Mouse (Mus musculus) midbrain, embryonic 16.5 days (tissue): ENCODE measurements around the gene Fam110a. TPM values are rescaled to one million over a fixed set of nuclear protein-coding genes. Genes with fewer than 3 reads are reported as not detected.

ENCODE experiments used
- ATAC-seq: fragments of 200-750 bp; cut with Nextera tagmentation; 2 replicates; pipeline ENCODE4 v1.8.0; 2017; ENCODE audit warnings: moderate TSS enrichment
- H3K27ac ChIP-seq: fragments of 300-500 bp; sonication (generic); 2 replicates; pipeline ENCODE4 v1.5.1; 2014; ENCODE audit warnings: mild to moderate bottlenecking, low read length, mixed read lengths
- H3K27me3 ChIP-seq: fragments of 300-500 bp; sonication (generic); 2 replicates; pipeline ENCODE4 v1.6.1; 2014; ENCODE audit warnings: low read depth, low read length, mixed read lengths; ENCODE audit not compliant: control insufficient read depth, insufficient read depth
- H3K36me3 ChIP-seq: fragments of 300-500 bp; sonication (generic); 2 replicates; pipeline ENCODE4 v1.6.1; 2014; ENCODE audit warnings: mild to moderate bottlenecking, low read length, moderate library complexity, mixed read lengths; ENCODE audit not compliant: control insufficient read depth, insufficient read depth
- H3K4me1 ChIP-seq: fragments of 300-500 bp; sonication (generic); 2 replicates; pipeline ENCODE4 v1.6.1; 2014; ENCODE audit warnings: mild to moderate bottlenecking, low read length, mixed read lengths; ENCODE audit not compliant: control insufficient read depth, insufficient read depth
- H3K4me2 ChIP-seq: fragments of 300-500 bp; sonication (generic); 2 replicates; pipeline ENCODE4 v1.6.1; 2014; ENCODE audit warnings: mild to moderate bottlenecking, low read length, mixed read lengths
- H3K4me3 ChIP-seq: fragments of 300-500 bp; sonication (generic); 2 replicates; pipeline ENCODE4 v1.5.1; 2014; ENCODE audit warnings: low read depth, mild to moderate bottlenecking, low read length, moderate library complexity, mixed read lengths
- H3K9ac ChIP-seq: fragments of 300-500 bp; sonication (generic); 2 replicates; pipeline ENCODE4 v1.6.1; 2014; ENCODE audit warnings: low read depth, low read length, mixed read lengths
- H3K9me3 ChIP-seq: fragments of 300-500 bp; sonication (generic); replicated peaks from 2 replicates; pipeline ENCODE4 v1.6.1; 2014; ENCODE audit warnings: mild to moderate bottlenecking, low read length, mixed read lengths; ENCODE audit not compliant: control insufficient read depth, poor library complexity, severe bottlenecking
- WGBS: fragments of 180-500 bp; shearing (Covaris S2); extraction: QIAGEN DNeasy Blood & Tissue Kit; methylation state at CpG from one replicate; pipeline ENCODE4 v1.1.7; 2014; 5-methylcytosine and 5-hydroxymethylcytosine counted together
- polyA plus RNA-seq: library from polyadenylated mRNA; unstranded; fragments of >200 nt; fragmentation: Nextera tagmentation; extraction: Ambion mirVana; gene quantifications from 2 replicates; pipeline ENCODE4 v1.2.1, GENCODE M21; 2015

Fam110a gene
- polyA plus RNA-seq, 1 experiment from 2014 or later, result 57.5 TPM

GRCm38 (mm10) chr2:151977689-151978440, 2.2 kb downstream of the Fam110a start:
- no peak for ATAC-seq
- WGBS, result 83% methylated on average over 4 of the region's 4 CpGs
- Histone ChIP-seq H3K9ac (no peak overlapping the region), H3K27ac (no peak overlapping the region), H3K36me3 (no peaks in the 10 kb centered on the region), H3K4me1 (peaks cover 23% of the 10 kb centered on the region), H3K4me3 (no peak overlapping the region), H3K9me3 (no peaks in the 10 kb centered on the region), H3K27me3 (no peaks in the 10 kb centered on the region), H3K4me2 (no peak overlapping the region)

GRCm38 (mm10) chr2:151976067-151976466, 4.0 kb downstream of the Fam110a start:
- ATAC-seq, result no peak
- no peaks in the 10 kb centered on the region for H3K36me3 ChIP-seq

GRCm38 (mm10) chr2:151975295-151975694, 4.7 kb downstream of the Fam110a start:
- H3K4me1 ChIP-seq, result peaks cover 33% of the 10 kb centered on the region
- H3K27me3 ChIP-seq, result no peaks in the 10 kb centered on the region

More at GRCm38 (mm10) chr2:151976067-151976466, 4.0 kb downstream of the Fam110a start:
- Histone ChIP-seq H3K4me1 (peaks cover 32% of the 10 kb centered on the region), H3K4me2 (no peak overlapping the region), H3K9me3 (no peaks in the 10 kb centered on the region), H3K27me3 (no peaks in the 10 kb centered on the region), H3K27ac (no peak overlapping the region), H3K4me3 (no peak overlapping the region), H3K9ac (no peak overlapping the region)
- 96% methylated on average over 3 of the region's 3 CpGs for WGBS

GRCm38 (mm10) chr2:151973595-151974562, 6.1 kb downstream of the Fam110a start:
- 5% methylated on average over 36 of the region's 36 CpGs for WGBS
- Histone ChIP-seq H3K9ac (peak overlapping the region; percentile 51), H3K4me3 (peak overlapping the region; percentile 33), H3K27ac (peak overlapping the region; percentile 5; the same call in 1 of the 2 replicates), H3K4me2 (peak overlapping the region; percentile 62), H3K27me3 (no peaks in the 10 kb centered on the region), H3K36me3 (no peaks in the 10 kb centered on the region), H3K9me3 (no peaks in the 10 kb centered on the region), H3K4me1 (peaks cover 38% of the 10 kb centered on the region)
- no peak for ATAC-seq

More at GRCm38 (mm10) chr2:151975295-151975694, 4.7 kb downstream of the Fam110a start:
- Histone ChIP-seq H3K4me3 (no peak overlapping the region), H3K27ac (no peak overlapping the region), H3K9ac (no peak overlapping the region), H3K36me3 (no peaks in the 10 kb centered on the region), H3K9me3 (no peaks in the 10 kb centered on the region), H3K4me2 (no peak overlapping the region)
- no peak for ATAC-seq
- 90% methylated on average over 5 of the region's 5 CpGs for WGBS

GRCm38 (mm10) chr2:151972880-151973594, 7.0 kb downstream of the Fam110a start:
- Histone ChIP-seq H3K4me2 (peak overlapping the region; percentile 62), H3K4me3 (peak overlapping the region; percentile 33), H3K27me3 (no peaks in the 10 kb centered on the region), H3K27ac (peak overlapping the region; percentile 5; the same call in 1 of the 2 replicates), H3K9me3 (no peaks in the 10 kb centered on the region), H3K36me3 (no peaks in the 10 kb centered on the region), H3K9ac (peak overlapping the region; percentile 51), H3K4me1 (peaks cover 45% of the 10 kb centered on the region)
- no peak for ATAC-seq
- WGBS, result 9% methylated on average over 23 of the region's 23 CpGs

GRCm38 (mm10) chr2:151971748-151972147, 8.3 kb downstream of the Fam110a start:
- Histone ChIP-seq H3K36me3 (no peaks in the 10 kb centered on the region), H3K27ac (no peak overlapping the region), H3K4me3 (no peak overlapping the region), H3K4me1 (peaks cover 58% of the 10 kb centered on the region), H3K9me3 (no peaks in the 10 kb centered on the region), H3K4me2 (no peak overlapping the region), H3K27me3 (no peaks in the 10 kb centered on the region), H3K9ac (no peak overlapping the region)
- 87% methylated on average over 5 of the region's 5 CpGs for WGBS
- no peak for ATAC-seq

- ATAC-seq, result peak; percentile 90
- 40% methylated on average over 53 of the region's 53 CpGs for WGBS
These were observed 9.5 kb downstream of the Fam110a start for GRCm38 (mm10) chr2:151970191-151971172.

GRCm38 (mm10) chr2:151969396-151969795, 10.6 kb downstream of the Fam110a start:
- Histone ChIP-seq H3K9me3 (no peaks in the 10 kb centered on the region), H3K27me3 (no peaks in the 10 kb centered on the region), H3K36me3 (no peaks in the 10 kb centered on the region), H3K27ac (no peak overlapping the region), H3K4me2 (peak overlapping the region; percentile 79), H3K9ac (no peak overlapping the region), H3K4me3 (no peak overlapping the region), H3K4me1 (peaks cover 62% of the 10 kb centered on the region)
- 93% methylated on average over 6 of the region's 6 CpGs for WGBS
- no peak for ATAC-seq

More at GRCm38 (mm10) chr2:151970191-151971172, 9.5 kb downstream of the Fam110a start:
- Histone ChIP-seq H3K9me3 (no peaks in the 10 kb centered on the region), H3K4me1 (peaks cover 62% of the 10 kb centered on the region), H3K27ac (peak overlapping the region; percentile 83), H3K36me3 (no peaks in the 10 kb centered on the region), H3K27me3 (no peaks in the 10 kb centered on the region), H3K9ac (peak overlapping the region; percentile 79), H3K4me3 (peak overlapping the region; percentile 48), H3K4me2 (peak overlapping the region; percentile 79)
